Mouse (Mus musculus): ENCODE data around the gene Cr2.

- TF ChIP-seq POLR2A (IDR thresholded peaks at IDR 0.05; ENCODE audit: borderline replicate concordance, extremely low read depth, low read depth, low read length) (no peak), CTCF (IDR thresholded peaks at IDR 0.05; ENCODE audit: insufficient read depth, low read length) (no peak)
Observed at GRCm38 (mm10) chr1:195184746-195185145, 8.2 kb upstream of the Cr2 start.
